In the genomic region with DNA sequence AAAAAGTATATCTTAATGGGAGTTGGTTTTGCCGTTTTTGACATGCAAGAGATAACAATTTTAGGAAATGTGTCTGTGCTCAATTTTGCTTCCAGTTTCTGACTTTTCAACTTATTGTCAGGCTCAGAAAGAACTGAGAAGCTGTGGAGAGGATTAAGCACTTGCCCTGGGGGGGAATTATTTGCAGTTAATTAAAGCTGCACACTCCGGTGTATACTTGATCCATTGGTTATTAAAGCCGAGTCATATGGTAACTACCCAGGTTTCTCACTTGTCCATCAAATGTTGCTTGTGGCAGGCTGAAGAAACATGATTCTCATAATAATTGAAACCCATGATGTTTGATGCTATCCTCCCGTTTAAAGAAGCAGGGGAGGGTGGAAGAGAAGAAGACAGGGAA, we compare ENCODE assay signal across 28 mouse cellular contexts.
DNase-seq lines count a peak whose midpoint lies in the region; ATAC-seq and TF ChIP-seq lines count a peak whose summit lies in the region.
"Had no signal": no experiment of that assay in that cellular context is flagged by ENCODE, and none has a peak within 500 bp of the region (broad histone marks: within the 10 kb centered on the region; RNA-seq: fewer than 3 reads in every experiment).

No protein-coding gene starts in this region.

- H3K4me3 ChIP-seq in embryonic facial prominence, embryonic 11.5 days (ENCODE audit: low read depth, low read length), result no peak overlapping the region
- H3K4me3 ChIP-seq in embryonic facial prominence, embryonic 10.5 days, result no peak overlapping the region
- H3K4me3 ChIP-seq in midbrain, embryonic 12.5 days, result no peak overlapping the region
- H3K4me3 ChIP-seq in midbrain, embryonic 16.5 days (ENCODE audit: low read depth, low read length), result no peak overlapping the region
- no peak overlapping the region for H3K4me3 ChIP-seq in midbrain, postnatal 0 days (ENCODE audit: low read depth, low read length)
- H3K4me3 ChIP-seq in midbrain, embryonic 11.5 days (ENCODE audit: low read depth, low read length), result no peak overlapping the region
- H3K4me3 ChIP-seq: embryonic facial prominence, embryonic 15.5 days; forebrain, embryonic 15.5 days; gastrocnemius, adult 2 months; hindbrain, embryonic 12.5 days had no signal

- TF ChIP-seq CTCF in midbrain, postnatal 0 days (IDR thresholded peaks at IDR 0.05), result no peak

- peak; percentile 16 for DNase-seq in embryonic facial prominence, embryonic 11.5 days (ENCODE audit: low spot score)
- no peak for DNase-seq in embryonic facial prominence, embryonic 10.5 days (ENCODE audit: low spot score)
- DNase-seq in midbrain, postnatal 0 days (ENCODE audit: low spot score), result peak; percentile 17
- no peak for DNase-seq in midbrain, embryonic 11.5 days (ENCODE audit: low spot score, missing footprints)
- peak; percentile 28 for DNase-seq in retina, postnatal 1 day
- DNase-seq: adrenal gland, postnatal 10 days; adrenal gland, postnatal 36 days; B cell, adult 2 months; cerebellum, adult 11 months; cerebellum, adult 2 months; cerebellum, adult 9-11 months; cerebellum, postnatal 36 days; gastrocnemius, adult 2 months; gastrocnemius, postnatal 14 days; heart, adult 11 months had no signal

- no peak overlapping the region for H3K9ac ChIP-seq in embryonic facial prominence, embryonic 11.5 days (replicated peaks; ENCODE audit: low read length)
- H3K9ac ChIP-seq in midbrain, embryonic 12.5 days (replicated peaks), result no peak overlapping the region
- H3K9ac ChIP-seq in midbrain, embryonic 16.5 days (ENCODE audit: low read depth, low read length), result no peak overlapping the region
- no peak overlapping the region for H3K9ac ChIP-seq in midbrain, postnatal 0 days (replicated peaks; ENCODE audit: low read length, poor library complexity, severe bottlenecking)
- H3K9ac ChIP-seq in midbrain, embryonic 11.5 days (ENCODE audit: low read length), result no peak overlapping the region
- H3K9ac ChIP-seq: embryonic facial prominence, embryonic 15.5 days; forebrain, embryonic 15.5 days; hindbrain, embryonic 12.5 days had no signal

- H3K4me2 ChIP-seq in embryonic facial prominence, embryonic 11.5 days (ENCODE audit: low read depth, low read length), result no peak overlapping the region
- no peak overlapping the region for H3K4me2 ChIP-seq in midbrain, embryonic 12.5 days (replicated peaks)
- H3K4me2 ChIP-seq in midbrain, embryonic 16.5 days (ENCODE audit: low read length), result no peak overlapping the region
- no peak overlapping the region for H3K4me2 ChIP-seq in midbrain, postnatal 0 days (ENCODE audit: low read depth, low read length, poor library complexity, severe bottlenecking)
- H3K4me2 ChIP-seq in midbrain, embryonic 11.5 days, result no peak overlapping the region
- H3K4me2 ChIP-seq: embryonic facial prominence, embryonic 15.5 days; forebrain, embryonic 15.5 days; heart, embryonic 11.5 days; hindbrain, embryonic 12.5 days had no signal

- no peak overlapping the region for H3K27ac ChIP-seq in embryonic facial prominence, embryonic 11.5 days (replicated peaks; ENCODE audit: low read depth, low read length)
- H3K27ac ChIP-seq in embryonic facial prominence, embryonic 10.5 days (replicated peaks), result no peak overlapping the region
- H3K27ac ChIP-seq in midbrain, embryonic 12.5 days (replicated peaks), result no peak overlapping the region
- no peak overlapping the region for H3K27ac ChIP-seq in midbrain, embryonic 16.5 days (ENCODE audit: low read length)
- H3K27ac ChIP-seq in midbrain, postnatal 0 days (ENCODE audit: low read depth, low read length), result no peak overlapping the region
- no peak overlapping the region for H3K27ac ChIP-seq in midbrain, embryonic 11.5 days (ENCODE audit: low read depth, low read length)
- H3K27ac ChIP-seq: embryonic facial prominence, embryonic 15.5 days; forebrain, embryonic 15.5 days; gastrocnemius, adult 2 months; hindbrain, embryonic 12.5 days had no signal

- H3K4me1 ChIP-seq in embryonic facial prominence, embryonic 11.5 days (ENCODE audit: control insufficient read depth, insufficient read depth, low read length), result no peaks in the 10 kb centered on the region
- no peaks in the 10 kb centered on the region for H3K4me1 ChIP-seq in embryonic facial prominence, embryonic 10.5 days
- no peaks in the 10 kb centered on the region for H3K4me1 ChIP-seq in midbrain, embryonic 12.5 days
- no peaks in the 10 kb centered on the region for H3K4me1 ChIP-seq in midbrain, embryonic 16.5 days (ENCODE audit: control insufficient read depth, insufficient read depth, low read length)
- no peaks in the 10 kb centered on the region for H3K4me1 ChIP-seq in midbrain, postnatal 0 days (ENCODE audit: insufficient read depth, low read length)
- no peaks in the 10 kb centered on the region for H3K4me1 ChIP-seq in midbrain, embryonic 11.5 days (ENCODE audit: control insufficient read depth, insufficient read depth, low read length)
- H3K4me1 ChIP-seq: embryonic facial prominence, embryonic 15.5 days; forebrain, embryonic 15.5 days; hindbrain, embryonic 12.5 days had no signal

- no peak for ATAC-seq in embryonic facial prominence, embryonic 11.5 days (replicated peaks; ENCODE audit: insufficient number of reproducible peaks, low FRiP score, low TSS enrichment, low read depth)
- 0 out of 2 replicates have a peak, but pooled peaks have one; percentile 16 for ATAC-seq in midbrain, embryonic 12.5 days (ENCODE audit: low FRiP score, low read depth)
- ATAC-seq in midbrain, embryonic 16.5 days, result no peak
- no peak for ATAC-seq in midbrain, postnatal 0 days (ENCODE audit: low FRiP score)
- no peak for ATAC-seq in midbrain, embryonic 11.5 days (ENCODE audit: low FRiP score)
- ATAC-seq in frontal cortex, adult (ENCODE audit: low TSS enrichment), result no peak
- ATAC-seq: forebrain, embryonic 15.5 days; hindbrain, embryonic 16.5 days; inflammation-experienced regulatory T-cells, adult 6 months; intestine, embryonic 16.5 days; Patski had no signal

- WGBS in embryonic facial prominence, embryonic 11.5 days, result 48% methylated on average over 4 of the region's 4 CpGs
- 60% methylated on average over 4 of the region's 4 CpGs for WGBS in embryonic facial prominence, embryonic 10.5 days
- WGBS in midbrain, embryonic 12.5 days, result 37% methylated on average over 4 of the region's 4 CpGs
- WGBS in midbrain, embryonic 16.5 days, result 34% methylated on average over 4 of the region's 4 CpGs
- 29% methylated on average over 4 of the region's 4 CpGs for WGBS in midbrain, postnatal 0 days
- WGBS in midbrain, embryonic 11.5 days, result 51% methylated on average over 4 of the region's 4 CpGs

- no peaks in the 10 kb centered on the region for H3K9me3 ChIP-seq in embryonic facial prominence, embryonic 11.5 days (replicated peaks; ENCODE audit: control insufficient read depth, low read length)
- H3K9me3 ChIP-seq in embryonic facial prominence, embryonic 10.5 days, result no peaks in the 10 kb centered on the region
- no peaks in the 10 kb centered on the region for H3K9me3 ChIP-seq in midbrain, embryonic 12.5 days
- no peaks in the 10 kb centered on the region for H3K9me3 ChIP-seq in midbrain, embryonic 16.5 days (replicated peaks; ENCODE audit: control insufficient read depth, low read length, poor library complexity, severe bottlenecking)
- H3K9me3 ChIP-seq in midbrain, postnatal 0 days (ENCODE audit: low read length), result no peaks in the 10 kb centered on the region
- no peaks in the 10 kb centered on the region for H3K9me3 ChIP-seq in midbrain, embryonic 11.5 days (ENCODE audit: control insufficient read depth, low read length)
- H3K9me3 ChIP-seq: embryonic facial prominence, embryonic 15.5 days; forebrain, embryonic 15.5 days; hindbrain, embryonic 12.5 days had no signal

- H3K36me3 ChIP-seq in embryonic facial prominence, embryonic 11.5 days (replicated peaks; ENCODE audit: control insufficient read depth, insufficient read depth, low read depth, low read length), result no peaks in the 10 kb centered on the region
- H3K36me3 ChIP-seq in embryonic facial prominence, embryonic 10.5 days (replicated peaks), result no peaks in the 10 kb centered on the region
- H3K36me3 ChIP-seq in midbrain, embryonic 12.5 days, result no peaks in the 10 kb centered on the region
- no peaks in the 10 kb centered on the region for H3K36me3 ChIP-seq in midbrain, embryonic 16.5 days (ENCODE audit: control insufficient read depth, insufficient read depth, low read length)
- no peaks in the 10 kb centered on the region for H3K36me3 ChIP-seq in midbrain, postnatal 0 days (ENCODE audit: insufficient read depth, low read length)
- no peaks in the 10 kb centered on the region for H3K36me3 ChIP-seq in midbrain, embryonic 11.5 days (ENCODE audit: control insufficient read depth, insufficient read depth, low read length)
- H3K36me3 ChIP-seq: embryonic facial prominence, embryonic 15.5 days; forebrain, embryonic 15.5 days; G1E; hindbrain, embryonic 12.5 days had no signal

- no peaks in the 10 kb centered on the region for H3K27me3 ChIP-seq in embryonic facial prominence, embryonic 11.5 days (ENCODE audit: control insufficient read depth, insufficient read depth, low read length)
- no peaks in the 10 kb centered on the region for H3K27me3 ChIP-seq in embryonic facial prominence, embryonic 10.5 days (replicated peaks; ENCODE audit: low read depth, poor library complexity, severe bottlenecking)
- no peaks in the 10 kb centered on the region for H3K27me3 ChIP-seq in midbrain, embryonic 12.5 days
- H3K27me3 ChIP-seq in midbrain, embryonic 16.5 days (ENCODE audit: control insufficient read depth, insufficient read depth, low read depth, low read length), result no peaks in the 10 kb centered on the region
- H3K27me3 ChIP-seq in midbrain, postnatal 0 days (ENCODE audit: insufficient read depth, low read length), result no peaks in the 10 kb centered on the region
- no peaks in the 10 kb centered on the region for H3K27me3 ChIP-seq in midbrain, embryonic 11.5 days (ENCODE audit: control insufficient read depth, insufficient read depth, low read length)
- H3K27me3 ChIP-seq: CH12.LX; embryonic facial prominence, embryonic 15.5 days; forebrain, embryonic 15.5 days; hindbrain, embryonic 12.5 days; Patski had no signal

Comparison
In these comparisons a context has a peak if more than half of its experiments do, and no peak if none do; other contexts are left out.
1. DNase-seq: peak in embryonic facial prominence, embryonic 11.5 days (single experiment), midbrain, postnatal 0 days (single experiment) and retina, postnatal 1 day (single experiment); none in embryonic facial prominence, embryonic 10.5 days (single experiment) and midbrain, embryonic 11.5 days (single experiment).